Comparison of ENCODE assay signal across 9 mouse cellular contexts in genomic region chr15:98897928-98898800, GRCm38 (mm10). TPM values are rescaled to one million over a fixed set of nuclear protein-coding genes. Genes with fewer than 3 reads are reported as not detected.
DNase-seq lines count a peak whose midpoint lies in the region; ATAC-seq lines count a peak whose summit lies in the region.
"Had no signal": no experiment of that assay in that cellular context is flagged by ENCODE, and none has a peak within 500 bp of the region (broad histone marks: within the 10 kb centered on the region; RNA-seq: fewer than 3 reads in every experiment).

Dhh (minus strand) TSS chr15:98898540.

- H3K9ac ChIP-seq in embryonic facial prominence, embryonic 13.5 days, result peak within 1 kb of the TSS; percentile 52
- H3K9ac ChIP-seq in intestine, embryonic 14.5 days (ENCODE audit: low read length), result no peak within 1 kb of the TSS
- H3K9ac ChIP-seq in lung, embryonic 16.5 days (ENCODE audit: low read length), result peak within 1 kb of the TSS; percentile 5; the same call in 1 of the 2 replicates

- no peak within 1 kb of the TSS for H3K27ac ChIP-seq in embryonic facial prominence, embryonic 13.5 days
- H3K27ac ChIP-seq in intestine, embryonic 14.5 days (ENCODE audit: low read depth), result no peak within 1 kb of the TSS
- no peak within 1 kb of the TSS for H3K27ac ChIP-seq in lung, embryonic 16.5 days (ENCODE audit: low read length)

- peaks cover 76% of the 10 kb centered on the region for H3K27me3 ChIP-seq in embryonic facial prominence, embryonic 13.5 days
- peaks cover 75% of the 10 kb centered on the region for H3K27me3 ChIP-seq in intestine, embryonic 14.5 days (replicated peaks; ENCODE audit: control insufficient read depth, insufficient read depth, low read length)
- peaks cover 57% of the 10 kb centered on the region for H3K27me3 ChIP-seq in lung, embryonic 16.5 days (ENCODE audit: control insufficient read depth, insufficient read depth, low read depth, low read length)

- H3K4me3 ChIP-seq in embryonic facial prominence, embryonic 13.5 days, result peak within 1 kb of the TSS; percentile 27
- peak within 1 kb of the TSS; percentile 15; the same call in 1 of the 2 replicates for H3K4me3 ChIP-seq in intestine, embryonic 14.5 days (ENCODE audit: low read depth, low read length)
- H3K4me3 ChIP-seq in lung, embryonic 16.5 days (ENCODE audit: low read length), result peak within 1 kb of the TSS; percentile 28
- H3K4me3 ChIP-seq: erythroblast, embryonic 14.5 days had no signal

- under 1% methylated on average over 41 of the region's 41 CpGs for WGBS in embryonic facial prominence, embryonic 13.5 days
- WGBS in intestine, embryonic 14.5 days, result under 1% methylated on average over 41 of the region's 41 CpGs
- under 1% methylated on average over 41 of the region's 41 CpGs for WGBS in lung, embryonic 16.5 days

- peaks cover 4% of the 10 kb centered on the region for H3K36me3 ChIP-seq in embryonic facial prominence, embryonic 13.5 days
- H3K36me3 ChIP-seq in intestine, embryonic 14.5 days (ENCODE audit: control insufficient read depth, insufficient read depth, low read length), result no peaks in the 10 kb centered on the region
- H3K36me3 ChIP-seq in lung, embryonic 16.5 days (ENCODE audit: control insufficient read depth, insufficient read depth, low read length), result no peaks in the 10 kb centered on the region; the same call in 1 of the 2 replicates

- ATAC-seq in embryonic facial prominence, embryonic 13.5 days (ENCODE audit: insufficient number of reproducible peaks, insufficient read depth, low FRiP score, low TSS enrichment, low read depth), result no peak
- ATAC-seq in intestine, embryonic 14.5 days (replicated peaks; ENCODE audit: low FRiP score, low TSS enrichment, low read depth), result no peak
- peak; percentile 42; the same call in 1 of the 2 replicates for ATAC-seq in lung, embryonic 16.5 days (ENCODE audit: low read depth)

- no peaks in the 10 kb centered on the region for H3K9me3 ChIP-seq in embryonic facial prominence, embryonic 13.5 days
- H3K9me3 ChIP-seq in intestine, embryonic 14.5 days (ENCODE audit: control insufficient read depth, low read length), result no peaks in the 10 kb centered on the region
- no peaks in the 10 kb centered on the region for H3K9me3 ChIP-seq in lung, embryonic 16.5 days (ENCODE audit: control insufficient read depth, low read length)

- DNase-seq in adrenal gland, postnatal 10 days, result peak; percentile 45
- no peak for DNase-seq in adrenal gland, adult 8-10 months
- peak; percentile 59 for DNase-seq in intestine, embryonic 14.5 days (ENCODE audit: low spot score)
- no peak for DNase-seq in frontal cortex, postnatal 25 days (ENCODE audit: low spot score in 2 of 2)
- no peak for DNase-seq in thymus, postnatal 0 days (ENCODE audit: low spot score)
- no peak for DNase-seq in layer of hippocampus, adult 11-12 months (ENCODE audit: low spot score)

- H3K4me2 ChIP-seq in embryonic facial prominence, embryonic 13.5 days, result peak within 1 kb of the TSS; percentile 49
- H3K4me2 ChIP-seq in intestine, embryonic 14.5 days (ENCODE audit: low read length), result peak within 1 kb of the TSS; percentile 45
- peak within 1 kb of the TSS; percentile 46 for H3K4me2 ChIP-seq in lung, embryonic 16.5 days (ENCODE audit: low read depth, low read length)

- peaks cover 42% of the 10 kb centered on the region for H3K4me1 ChIP-seq in embryonic facial prominence, embryonic 13.5 days
- peaks cover 21% of the 10 kb centered on the region for H3K4me1 ChIP-seq in intestine, embryonic 14.5 days (replicated peaks; ENCODE audit: control insufficient read depth, insufficient read depth, low read length)
- peaks cover 36% of the 10 kb centered on the region for H3K4me1 ChIP-seq in lung, embryonic 16.5 days (replicated peaks; ENCODE audit: control insufficient read depth, insufficient read depth, low read length)

RNA-seq across cellular contexts. Expression of gene Dhh, which starts in this region (rescaled TPM):
- 1 to 10 TPM; 2.6 to 3.2 TPM for total RNA-seq in adrenal gland, postnatal 10 days (2021)
- total RNA-seq in adrenal gland, adult 8-10 months (2022), result 1 to 10 TPM; 1.8 to 3.8 (median 2.1) TPM
- 0.52 and 0.54 TPM in 2 replicates for polyA plus RNA-seq in embryonic facial prominence, embryonic 13.5 days (2015; fragmentation: Nextera tagmentation; extraction: Ambion mirVana)
- 0.62 and 1.0 TPM in 2 replicates for polyA plus RNA-seq in intestine, embryonic 14.5 days (2014; fragmentation: Nextera tagmentation; extraction: Ambion mirVana)
- polyA plus RNA-seq in lung, embryonic 16.5 days (2015; fragmentation: Nextera tagmentation; extraction: Ambion mirVana), result 1.4 and 2.4 TPM in 2 replicates
- 0.78 and 0.85 TPM in 2 replicates for polyA plus RNA-seq in thymus, postnatal 0 days (2015; fragmentation: Nextera tagmentation; extraction: Ambion mirVana)
- polyA plus RNA-seq: erythroblast, embryonic 14.5 days had no signal

Comparison
In these comparisons a context has a peak if more than half of its experiments do, and no peak if none do; other contexts are left out.
1. DNase-seq: peak in adrenal gland, postnatal 10 days (single experiment) and intestine, embryonic 14.5 days (single experiment); none in adrenal gland, adult 8-10 months (single experiment), frontal cortex, postnatal 25 days (0 of 2), thymus, postnatal 0 days (single experiment) and layer of hippocampus, adult 11-12 months (single experiment).
2. Peak in every context shown above with its lines, with median percentiles within 50 percentile points of each other: H3K4me2 ChIP-seq and H3K4me3 ChIP-seq.